In the genomic region with DNA sequence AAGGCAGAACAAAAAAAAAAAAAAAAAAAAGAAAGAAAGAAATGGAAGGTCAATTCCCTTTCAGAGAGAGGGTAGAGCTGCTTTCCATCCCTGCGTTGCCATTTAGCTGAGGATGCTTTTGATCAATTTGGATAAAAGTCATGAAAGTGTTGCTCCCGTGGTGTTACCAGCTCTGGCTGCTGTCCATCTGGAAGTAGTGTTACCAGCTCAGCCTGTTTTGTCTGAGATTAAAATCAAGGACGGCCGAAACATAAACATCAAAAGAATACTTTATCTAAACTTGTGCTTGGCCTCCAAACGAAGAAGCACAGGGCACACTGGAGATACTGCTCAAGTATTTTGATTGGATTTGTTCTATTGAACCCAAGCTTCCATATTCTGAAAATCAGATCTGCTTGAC, we compare ENCODE assay signal across 30 mouse cellular contexts. TPM values are rescaled to one million over a fixed set of nuclear protein-coding genes. Genes with fewer than 3 reads are reported as not detected.
"Had no signal": no experiment of that assay in that cellular context is flagged by ENCODE, and none has a peak within 500 bp of the region (broad histone marks: within the 10 kb centered on the region; RNA-seq: fewer than 3 reads in every experiment).

No protein-coding gene starts in this region.

- ATAC-seq: intestine, embryonic 16.5 days; liver, postnatal 0 days; midbrain, embryonic 13.5 days; midbrain, embryonic 16.5 days had no signal

- H3K4me2 ChIP-seq: limb, embryonic 12.5 days; limb, embryonic 15.5 days; liver, embryonic 11.5 days; lung, embryonic 15.5 days; midbrain, embryonic 13.5 days; neural tube, embryonic 13.5 days had no signal

- H3K4me1 ChIP-seq: limb, embryonic 12.5 days; limb, embryonic 15.5 days; lung, embryonic 15.5 days; megakaryocyte, embryonic 14.5 days; midbrain, embryonic 10.5 days; midbrain, embryonic 13.5 days; neural tube, embryonic 13.5 days had no signal

- H3K27me3 ChIP-seq: limb, embryonic 12.5 days; limb, embryonic 15.5 days; lung, embryonic 15.5 days; megakaryocyte, embryonic 14.5 days; midbrain, embryonic 13.5 days; neural tube, embryonic 13.5 days had no signal

- H3K9me3 ChIP-seq: limb, embryonic 12.5 days; limb, embryonic 15.5 days; lung, embryonic 15.5 days; megakaryocyte, embryonic 14.5 days; midbrain, embryonic 10.5 days; midbrain, embryonic 13.5 days; neural tube, embryonic 13.5 days had no signal

- H3K36me3 ChIP-seq: limb, embryonic 12.5 days; limb, embryonic 15.5 days; lung, embryonic 15.5 days; midbrain, embryonic 10.5 days; midbrain, embryonic 13.5 days; neural tube, embryonic 13.5 days had no signal

- DNase-seq: kidney, adult 18-20 months; kidney, adult 9 months; kidney, postnatal 14 days; kidney, postnatal 4 days; left cerebral cortex, postnatal 4 days; liver, postnatal 0 days; lung, postnatal 14 days; right cerebral cortex, adult 18-20 months; right cerebral cortex, postnatal 14 days; right cerebral cortex, postnatal 4 days; thymus, adult 2 months; thymus, postnatal 14 days; thymus, postnatal 4 days had no signal

- H3K4me3 ChIP-seq: limb, embryonic 12.5 days; limb, embryonic 15.5 days; lung, embryonic 15.5 days; megakaryocyte, embryonic 14.5 days; midbrain, embryonic 10.5 days; midbrain, embryonic 13.5 days; myocyte; neural tube, embryonic 13.5 days had no signal

- H3K9ac ChIP-seq: limb, embryonic 12.5 days; limb, embryonic 15.5 days; liver, embryonic 14.5 days; liver, postnatal 0 days; lung, embryonic 15.5 days; midbrain, embryonic 13.5 days; neural tube, embryonic 13.5 days had no signal

- H3K27ac ChIP-seq: limb, embryonic 12.5 days; limb, embryonic 15.5 days; liver, embryonic 14.5 days; lung, embryonic 15.5 days; midbrain, embryonic 10.5 days; midbrain, embryonic 13.5 days; neural tube, embryonic 13.5 days; stomach, postnatal 0 days had no signal

RNA-seq across cellular contexts. Expression of a gene that starts 18.9 kb away (rescaled TPM):
- total RNA-seq: monocyte, adult 5-6 weeks; neutrophil, adult 5-6 weeks had no signal
- polyA plus RNA-seq: intestine, embryonic 16.5 days; kidney, embryonic 16.5 days; limb, embryonic 12.5 days; liver, embryonic 11.5 days; liver, embryonic 14.5 days; liver, postnatal 0 days; midbrain, embryonic 10.5 days; midbrain, embryonic 13.5 days; midbrain, embryonic 16.5 days; myocyte; neural tube, embryonic 13.5 days; stomach, embryonic 14.5 days; stomach, postnatal 0 days; thymus, adult 2 months had no signal

RNA-seq across cellular contexts. Expression of a gene that starts 23.0 kb away (rescaled TPM):
- total RNA-seq: monocyte, adult 5-6 weeks; neutrophil, adult 5-6 weeks had no signal
